ENCODE assay signal across 8 mouse cellular contexts in the genomic region with DNA sequence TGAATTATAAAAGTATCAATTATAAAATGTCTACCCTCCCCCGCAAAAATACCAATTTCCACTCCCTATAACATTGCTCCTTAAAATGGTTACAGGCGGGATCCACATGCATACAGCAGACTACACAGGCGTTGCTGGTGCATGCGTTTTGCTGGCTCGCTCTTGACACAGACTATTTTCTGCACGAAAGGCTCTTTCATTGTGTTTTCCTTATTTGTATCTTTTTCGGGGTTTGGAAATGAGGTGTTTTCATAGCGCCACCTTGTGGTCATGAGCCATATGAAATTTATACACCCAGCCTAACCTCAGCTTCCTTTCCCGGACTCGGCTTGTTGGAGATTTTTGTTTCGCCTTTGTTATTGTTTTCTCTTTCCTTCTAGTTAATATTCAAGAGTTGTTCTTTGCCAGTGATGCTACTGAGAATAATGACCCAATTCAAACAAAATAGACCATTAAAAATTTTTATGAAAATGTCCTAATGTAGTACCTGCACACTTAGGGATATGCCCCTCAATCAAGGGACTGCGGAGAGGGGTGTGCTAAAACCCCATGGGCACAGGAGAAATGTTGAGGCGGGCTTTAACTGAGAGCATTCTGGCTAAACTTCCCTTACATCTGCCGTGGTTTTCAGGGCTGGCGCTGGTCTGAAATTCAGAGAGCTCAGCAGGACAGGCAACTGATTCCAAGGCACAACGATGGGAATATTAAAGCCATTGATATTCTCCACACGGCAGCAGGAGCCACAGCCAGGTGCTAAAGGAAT. TPM values are rescaled to one million over a fixed set of nuclear protein-coding genes. Genes with fewer than 3 reads are reported as not detected.
DNase-seq lines count a peak whose midpoint lies in the region; ATAC-seq lines count a peak whose summit lies in the region.

No protein-coding gene starts in this region.

- no peaks in the 10 kb centered on the region for H3K9me3 ChIP-seq in embryonic facial prominence, embryonic 11.5 days (replicated peaks; ENCODE audit: control insufficient read depth, low read length)
- no peaks in the 10 kb centered on the region for H3K9me3 ChIP-seq in heart, embryonic 10.5 days
- no peaks in the 10 kb centered on the region for H3K9me3 ChIP-seq in limb, embryonic 10.5 days (replicated peaks)
- H3K9me3 ChIP-seq in midbrain, embryonic 11.5 days (ENCODE audit: control insufficient read depth, low read length), result no peaks in the 10 kb centered on the region

- WGBS in embryonic facial prominence, embryonic 11.5 days, result 23% methylated on average over 17 of the region's 17 CpGs
- WGBS in heart, embryonic 10.5 days, result 26% methylated on average over 17 of the region's 17 CpGs
- 34% methylated on average over 17 of the region's 17 CpGs for WGBS in limb, embryonic 10.5 days
- 28% methylated on average over 17 of the region's 17 CpGs for WGBS in midbrain, embryonic 11.5 days

- peak; percentile 73; the same call in 1 of the 2 replicates for ATAC-seq in embryonic facial prominence, embryonic 11.5 days (replicated peaks; ENCODE audit: insufficient number of reproducible peaks, low FRiP score, low TSS enrichment, low read depth)
- peak; percentile 85 for ATAC-seq in midbrain, embryonic 11.5 days (ENCODE audit: low FRiP score)

- peak; percentile 91 for DNase-seq in 416B (ENCODE audit: low read depth)
- DNase-seq in adrenal gland, postnatal 14 days, result peak; percentile 77
- DNase-seq in embryonic facial prominence, embryonic 11.5 days (ENCODE audit: low spot score), result peak; percentile 89
- DNase-seq in heart, embryonic 10.5 days (ENCODE audit: low spot score), result no peak
- DNase-seq in kidney, adult 8-10 months, result peak; percentile 63 to 74
- DNase-seq in limb, embryonic 10.5 days (ENCODE audit: low spot score), result peak; percentile 68
- peak; percentile 97 for DNase-seq in midbrain, embryonic 11.5 days (ENCODE audit: low spot score, missing footprints)
- peak; percentile 19 for DNase-seq in spleen, adult 12 weeks (ENCODE audit: low spot score)

- H3K4me1 ChIP-seq in embryonic facial prominence, embryonic 11.5 days (ENCODE audit: control insufficient read depth, insufficient read depth, low read length), result no peaks in the 10 kb centered on the region
- peaks cover 14% of the 10 kb centered on the region for H3K4me1 ChIP-seq in heart, embryonic 10.5 days
- H3K4me1 ChIP-seq in limb, embryonic 10.5 days, result peaks cover 9% of the 10 kb centered on the region
- no peaks in the 10 kb centered on the region; the same call in 1 of the 2 replicates for H3K4me1 ChIP-seq in midbrain, embryonic 11.5 days (ENCODE audit: control insufficient read depth, insufficient read depth, low read length)

- no peaks in the 10 kb centered on the region for H3K36me3 ChIP-seq in embryonic facial prominence, embryonic 11.5 days (replicated peaks; ENCODE audit: control insufficient read depth, insufficient read depth, low read depth, low read length)
- no peaks in the 10 kb centered on the region for H3K36me3 ChIP-seq in heart, embryonic 10.5 days
- no peaks in the 10 kb centered on the region for H3K36me3 ChIP-seq in limb, embryonic 10.5 days
- no peaks in the 10 kb centered on the region for H3K36me3 ChIP-seq in midbrain, embryonic 11.5 days (ENCODE audit: control insufficient read depth, insufficient read depth, low read length)

- no peak overlapping the region for H3K4me2 ChIP-seq in embryonic facial prominence, embryonic 11.5 days (ENCODE audit: low read depth, low read length)
- peak overlapping the region; percentile 21; the same call in 1 of the 2 replicates for H3K4me2 ChIP-seq in midbrain, embryonic 11.5 days

- H3K9ac ChIP-seq in embryonic facial prominence, embryonic 11.5 days (replicated peaks; ENCODE audit: low read length), result no peak overlapping the region
- no peak overlapping the region for H3K9ac ChIP-seq in midbrain, embryonic 11.5 days (ENCODE audit: low read length)

- no peaks in the 10 kb centered on the region for H3K27me3 ChIP-seq in embryonic facial prominence, embryonic 11.5 days (ENCODE audit: control insufficient read depth, insufficient read depth, low read length)
- H3K27me3 ChIP-seq in heart, embryonic 10.5 days (ENCODE audit: insufficient read depth, poor library complexity, severe bottlenecking), result no peaks in the 10 kb centered on the region
- H3K27me3 ChIP-seq in limb, embryonic 10.5 days (ENCODE audit: low read depth, poor library complexity, severe bottlenecking), result peaks cover 69% of the 10 kb centered on the region
- H3K27me3 ChIP-seq in midbrain, embryonic 11.5 days (ENCODE audit: control insufficient read depth, insufficient read depth, low read length), result no peaks in the 10 kb centered on the region; the same call in none of the 2 replicates

- H3K4me3 ChIP-seq in embryonic facial prominence, embryonic 11.5 days (ENCODE audit: low read depth, low read length), result no peak overlapping the region
- H3K4me3 ChIP-seq in heart, embryonic 10.5 days, result peak overlapping the region; percentile 50
- peak overlapping the region; percentile 7; the same call in 1 of the 2 replicates for H3K4me3 ChIP-seq in limb, embryonic 10.5 days
- no peak overlapping the region for H3K4me3 ChIP-seq in midbrain, embryonic 11.5 days (ENCODE audit: low read depth, low read length)

- no peak overlapping the region for H3K27ac ChIP-seq in embryonic facial prominence, embryonic 11.5 days (replicated peaks; ENCODE audit: low read depth, low read length)
- peak overlapping the region; percentile 13; the same call in 1 of the 2 replicates for H3K27ac ChIP-seq in heart, embryonic 10.5 days
- no peak overlapping the region for H3K27ac ChIP-seq in limb, embryonic 10.5 days
- no peak overlapping the region for H3K27ac ChIP-seq in midbrain, embryonic 11.5 days (ENCODE audit: low read depth, low read length)

RNA-seq across cellular contexts. Expression of gene Cd180, which starts 48.4 kb away (rescaled TPM):
- 0.93 and 6.8 TPM in 2 replicates for total RNA-seq in adrenal gland, postnatal 14 days (2021)
- polyA plus RNA-seq in embryonic facial prominence, embryonic 11.5 days (2014; fragmentation: Nextera tagmentation; extraction: Ambion mirVana), result 0.25 and 0.38 TPM in 2 replicates
- polyA plus RNA-seq in heart, embryonic 10.5 days (2016; fragmentation: Nextera tagmentation; extraction: Ambion mirVana), result 0.34 and 0.58 TPM in 2 replicates
- 0.15 TPM in 1 of 2 replicates, not detected in the other for polyA plus RNA-seq in limb, embryonic 10.5 days (2016; fragmentation: Nextera tagmentation; extraction: Ambion mirVana)
- polyA plus RNA-seq in midbrain, embryonic 11.5 days (2014; fragmentation: Nextera tagmentation; extraction: Ambion mirVana), result 0.67 and 0.84 TPM in 2 replicates

Comparison
In these comparisons a context has a peak if more than half of its experiments do, and no peak if none do; other contexts are left out.
1. H3K4me3 ChIP-seq: peak in heart, embryonic 10.5 days (single experiment) and limb, embryonic 10.5 days (single experiment); none in embryonic facial prominence, embryonic 11.5 days (single experiment) and midbrain, embryonic 11.5 days (single experiment).